Mouse (Mus musculus) intestine, embryonic 15.5 days (tissue): Measurements from ENCODE around the gene Tldc1. TPM values are rescaled to one million over a fixed set of nuclear protein-coding genes. Genes with fewer than 3 reads are reported as not detected.

ENCODE experiments used
- ATAC-seq: fragments of 200-750 bp; cut with Nextera tagmentation; 2 replicates; pipeline ENCODE4 v1.8.0; 2017; ENCODE audit warnings: moderate TSS enrichment, moderate library complexity
- H3K27ac ChIP-seq: fragments of 300-500 bp; sonication (generic); 2 replicates; pipeline ENCODE4 v1.5.1; 2015; ENCODE audit warnings: mild to moderate bottlenecking, inconsistent platforms
- H3K27me3 ChIP-seq: fragments of 300-500 bp; sonication (generic); replicated peaks from 2 replicates; pipeline ENCODE4 v1.6.1; 2015; ENCODE audit warnings: inconsistent platforms
- H3K36me3 ChIP-seq: fragments of 300-500 bp; sonication (generic); 2 replicates; pipeline ENCODE4 v1.6.1; 2015; ENCODE audit warnings: inconsistent platforms
- H3K4me1 ChIP-seq: fragments of 300-500 bp; sonication (generic); replicated peaks from 2 replicates; pipeline ENCODE4 v1.6.1; 2015; ENCODE audit warnings: inconsistent platforms
- H3K4me2 ChIP-seq: fragments of 300-500 bp; sonication (generic); replicated peaks from 2 replicates; pipeline ENCODE4 v1.6.1; 2015; ENCODE audit warnings: mild to moderate bottlenecking, inconsistent platforms
- H3K4me3 ChIP-seq: fragments of 300-500 bp; sonication (generic); replicated peaks from 2 replicates; pipeline ENCODE4 v1.5.1; 2015; ENCODE audit warnings: inconsistent platforms
- H3K9ac ChIP-seq: fragments of 300-500 bp; sonication (generic); 2 replicates; pipeline ENCODE4 v1.6.1; 2015; ENCODE audit warnings: inconsistent platforms
- H3K9me3 ChIP-seq: fragments of 300-500 bp; sonication (generic); 2 replicates; pipeline ENCODE4 v1.6.1; 2016; ENCODE audit warnings: inconsistent platforms
- WGBS: fragments of 180-500 bp; shearing (Covaris S2); methylation state at CpG from one replicate; pipeline ENCODE4 v1.1.7; 2015; 5-methylcytosine and 5-hydroxymethylcytosine counted together
- polyA plus RNA-seq: library from polyadenylated mRNA; unstranded; fragments of >200 nt; fragmentation: Nextera tagmentation; extraction: Ambion mirVana; gene quantifications from 2 replicates; pipeline ENCODE4 v1.2.1, GENCODE M21; 2015

Tldc1 gene
- polyA plus RNA-seq, 1 experiment from 2014 or later: 15.3 TPM

DNA sequence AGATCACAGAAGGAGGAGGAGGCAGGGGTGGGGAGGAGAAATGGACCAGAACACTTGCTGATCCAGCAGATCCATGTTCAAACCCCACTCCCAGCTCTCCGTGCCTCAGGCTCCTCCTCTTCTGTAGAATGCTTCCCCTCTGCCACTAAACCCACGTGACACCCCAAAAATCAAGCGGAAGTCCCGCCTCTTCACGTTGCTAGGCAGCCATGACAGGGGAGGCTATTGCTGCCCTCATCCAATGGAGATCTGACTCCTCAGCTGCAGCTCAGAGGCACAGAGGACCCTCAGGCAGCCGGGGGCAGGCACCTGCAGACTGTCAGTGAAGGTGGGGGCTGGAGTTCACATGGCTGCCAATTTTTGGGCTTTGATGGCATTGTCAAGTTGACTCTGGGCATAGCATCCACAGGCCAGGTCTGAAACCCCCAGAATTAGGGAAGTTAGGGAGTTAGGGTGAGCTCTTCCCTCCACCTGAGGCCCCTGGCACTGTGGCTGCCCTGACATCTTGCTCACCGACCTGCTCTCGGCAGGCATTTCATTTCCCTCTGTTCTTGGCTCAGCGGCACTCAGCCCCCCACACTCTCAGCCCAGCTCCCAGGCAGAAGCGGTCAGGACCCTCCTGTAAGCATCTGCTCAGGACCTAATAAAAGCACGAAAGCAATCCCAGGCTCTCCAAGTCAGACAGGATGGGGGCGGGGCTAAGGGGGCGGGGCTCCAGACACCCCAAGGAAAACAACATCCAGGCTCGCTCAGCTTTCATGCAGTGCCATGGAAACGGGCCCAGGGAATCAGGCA, 20.2 kb upstream of the Tldc1 start:
- Histone ChIP-seq H3K27me3 (no peaks in the 10 kb centered on the region), H3K4me2 (peak overlapping the region; percentile 40), H3K4me3 (no peak overlapping the region), H3K4me1 (peaks cover 10% of the 10 kb centered on the region), H3K27ac (peak overlapping the region; percentile 29), H3K9me3 (no peaks in the 10 kb centered on the region), H3K36me3 (no peaks in the 10 kb centered on the region), H3K9ac (no peak overlapping the region)
- 8% methylated on average over 15 of the region's 15 CpGs for WGBS
- peak; percentile 67 for ATAC-seq

DNA sequence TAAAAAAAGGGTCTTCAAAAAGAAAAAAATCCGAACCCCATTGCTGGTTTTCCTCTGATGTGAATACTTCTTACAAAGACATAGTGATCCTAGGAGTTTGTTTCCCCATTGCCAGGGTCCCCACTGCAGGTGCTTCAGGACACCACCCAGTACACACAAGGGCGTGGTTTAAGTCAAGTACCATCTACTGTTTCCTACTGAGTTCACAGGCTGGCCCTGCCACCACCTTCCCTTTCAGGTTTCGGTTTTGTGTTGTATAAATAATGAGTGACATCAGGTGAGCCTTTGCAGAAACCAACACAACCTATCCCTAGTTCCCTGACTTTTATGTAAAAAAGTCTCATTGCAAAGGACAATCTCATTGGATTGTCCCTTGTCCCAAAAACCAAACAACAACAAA, 17.4 kb upstream of the Tldc1 start:
- 73% methylated on average over 3 of the region's 3 CpGs for WGBS
- no peak overlapping the region for H3K4me2 ChIP-seq
- no peak for ATAC-seq
- peaks cover 22% of the 10 kb centered on the region for H3K4me1 ChIP-seq
- H3K27ac ChIP-seq: no peak overlapping the region
- no peaks in the 10 kb centered on the region for H3K9me3 ChIP-seq
- H3K9ac ChIP-seq: no peak overlapping the region
- H3K27me3 ChIP-seq: no peaks in the 10 kb centered on the region
- no peak overlapping the region for H3K4me3 ChIP-seq
- no peaks in the 10 kb centered on the region for H3K36me3 ChIP-seq

DNA sequence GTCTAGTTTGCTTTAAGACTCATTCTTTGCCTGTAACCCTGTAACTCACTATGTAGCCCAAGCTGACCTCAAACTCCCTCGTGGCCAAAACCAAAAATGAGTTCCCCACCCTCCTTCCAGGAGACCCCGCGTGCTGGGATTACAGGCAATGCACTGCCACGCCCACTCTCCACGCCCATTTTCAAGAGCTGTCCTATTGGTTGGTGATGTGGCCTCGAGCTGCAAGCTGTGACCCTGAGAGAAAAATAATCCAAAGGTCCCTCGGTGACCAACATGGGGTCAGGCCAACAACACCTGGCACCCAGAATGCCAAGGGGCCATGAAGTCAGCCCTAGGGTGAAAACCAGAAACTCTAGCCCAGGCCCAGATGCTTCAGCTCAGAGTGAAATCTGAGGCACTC, 16.5 kb upstream of the Tldc1 start:
- H3K9ac ChIP-seq: no peak overlapping the region
- H3K4me1 ChIP-seq: peaks cover 26% of the 10 kb centered on the region
- no peaks in the 10 kb centered on the region for H3K9me3 ChIP-seq
- H3K27ac ChIP-seq: no peak overlapping the region
- no peak overlapping the region for H3K4me2 ChIP-seq
- no peaks in the 10 kb centered on the region for H3K36me3 ChIP-seq
- H3K27me3 ChIP-seq: no peaks in the 10 kb centered on the region
- H3K4me3 ChIP-seq: no peak overlapping the region
- ATAC-seq: no peak
- WGBS: 55% methylated on average over 7 of the region's 7 CpGs

DNA sequence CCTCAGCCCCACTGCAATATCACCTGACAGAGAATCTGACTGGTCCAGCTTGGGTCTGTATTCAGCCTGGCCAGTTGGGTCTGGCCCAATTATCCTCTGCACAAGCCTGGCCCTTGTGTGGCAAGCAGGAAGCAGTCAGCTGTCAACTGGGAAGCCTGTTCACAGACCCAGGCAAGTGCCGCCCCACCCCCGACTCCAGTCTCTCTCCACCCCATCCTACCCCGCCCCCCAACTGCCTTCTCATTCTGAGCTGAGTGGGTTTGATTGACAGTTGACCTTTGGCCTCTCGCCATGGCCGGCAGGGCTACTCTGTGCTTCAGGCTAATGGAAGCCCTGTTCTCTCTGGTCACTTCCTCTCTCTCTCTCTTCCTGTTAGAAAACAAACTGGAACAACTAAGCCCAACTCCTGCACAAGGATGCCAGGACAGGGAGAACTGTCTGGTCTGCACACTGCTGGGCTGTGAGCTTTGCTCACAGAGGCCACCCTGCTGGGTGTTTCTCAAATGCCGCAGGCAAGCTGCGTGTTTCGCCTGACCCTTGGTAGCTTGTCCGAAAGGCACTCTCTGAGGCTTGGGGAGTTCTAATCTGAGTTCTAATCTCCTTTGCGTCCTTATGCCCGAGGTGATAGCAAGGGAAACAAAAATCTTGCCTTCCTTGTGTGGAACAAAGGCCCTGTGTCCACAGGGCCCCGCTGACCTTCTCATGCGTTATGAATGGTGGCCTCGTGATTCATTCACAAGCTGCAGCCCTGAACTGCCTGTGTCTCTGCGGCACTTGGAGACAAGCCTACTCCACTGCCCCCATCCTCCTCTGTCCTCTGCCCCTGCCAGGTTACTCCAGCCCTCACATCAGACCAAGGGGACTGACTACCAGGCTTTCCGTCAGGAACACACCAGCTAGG, 13.8 kb upstream of the Tldc1 start:
- WGBS: 30% methylated on average over 16 of the region's 16 CpGs

DNA sequence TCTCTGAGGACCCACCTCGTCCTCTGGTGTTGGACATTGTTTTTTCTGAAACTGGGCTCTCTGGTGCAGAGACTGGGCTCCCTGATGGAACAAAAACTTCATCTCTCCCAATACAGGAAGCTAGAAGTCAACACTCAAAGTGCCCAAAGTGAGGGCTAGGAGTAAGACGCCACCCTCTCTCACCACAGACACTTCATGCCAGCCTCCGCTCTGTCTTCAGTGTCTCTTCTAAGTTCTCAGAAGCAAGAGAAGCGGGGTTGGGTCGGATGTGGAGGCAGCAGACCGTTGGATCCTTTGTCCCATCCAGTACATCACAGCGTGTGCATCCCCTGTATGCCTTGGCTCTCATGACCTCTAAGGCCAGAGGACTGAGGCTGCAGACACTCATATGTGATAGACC, 11.4 kb upstream of the Tldc1 start:
- Histone ChIP-seq H3K4me3 (no peak overlapping the region), H3K27me3 (no peaks in the 10 kb centered on the region), H3K36me3 (no peaks in the 10 kb centered on the region), H3K4me2 (no peak overlapping the region), H3K9me3 (no peaks in the 10 kb centered on the region), H3K27ac (no peak overlapping the region), H3K4me1 (peaks cover 25% of the 10 kb centered on the region), H3K9ac (no peak overlapping the region)
- no peak for ATAC-seq
- 85% methylated on average over 7 of the region's 7 CpGs for WGBS

More for the DNA sequence above, 13.8 kb upstream of the Tldc1 start:
- Histone ChIP-seq H3K9me3 (no peaks in the 10 kb centered on the region), H3K27ac (peak overlapping the region; percentile 63), H3K27me3 (no peaks in the 10 kb centered on the region), H3K36me3 (no peaks in the 10 kb centered on the region), H3K4me1 (peaks cover 25% of the 10 kb centered on the region), H3K4me3 (no peak overlapping the region), H3K4me2 (no peak overlapping the region), H3K9ac (no peak overlapping the region)
- ATAC-seq: peak; percentile 44

DNA sequence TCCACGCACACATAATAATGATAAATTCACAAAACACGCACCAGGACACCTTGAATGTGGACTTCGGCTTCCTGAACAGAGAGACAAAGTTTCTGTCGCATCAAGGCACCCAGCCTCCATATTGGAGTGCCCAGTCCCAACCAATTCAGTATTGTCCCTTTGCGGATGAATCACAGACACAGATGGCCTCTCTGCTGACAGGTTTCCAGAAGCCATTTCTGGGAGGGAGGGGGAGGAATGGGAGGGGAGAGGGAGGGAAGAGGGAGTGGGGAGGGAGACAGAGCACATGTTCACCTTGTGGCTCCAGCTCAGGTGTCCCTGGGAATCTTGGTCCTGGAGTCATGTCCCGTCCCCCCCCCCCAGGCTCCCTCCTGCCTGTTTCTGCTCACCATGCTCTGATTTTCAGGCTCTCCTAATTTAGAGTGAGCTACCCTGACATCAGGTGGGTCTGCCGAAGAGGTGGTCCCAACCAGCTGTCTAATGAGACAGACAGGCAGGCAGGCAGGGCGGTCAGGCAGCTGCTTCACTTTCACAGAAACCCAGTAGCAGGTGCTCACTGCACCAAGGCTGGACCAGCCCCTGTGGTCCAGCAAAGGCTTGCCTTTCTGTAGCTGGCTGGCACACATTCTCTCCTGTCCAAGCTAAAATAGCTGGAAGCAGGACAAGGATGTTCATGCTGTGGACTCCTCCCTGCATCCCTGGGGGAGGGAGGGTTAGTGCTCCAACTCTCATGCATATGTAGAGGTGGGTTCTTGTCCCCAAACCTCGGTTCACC, 10.6 kb upstream of the Tldc1 start:
- WGBS: 75% methylated on average over 8 of the region's 9 CpGs
- H3K4me2 ChIP-seq: no peak overlapping the region
- peaks cover 27% of the 10 kb centered on the region for H3K4me1 ChIP-seq
- no peak overlapping the region for H3K9ac ChIP-seq
- ATAC-seq: no peak
- no peak overlapping the region for H3K27ac ChIP-seq
- no peaks in the 10 kb centered on the region for H3K9me3 ChIP-seq
- H3K4me3 ChIP-seq: no peak overlapping the region
- no peaks in the 10 kb centered on the region for H3K36me3 ChIP-seq
- no peaks in the 10 kb centered on the region for H3K27me3 ChIP-seq

DNA sequence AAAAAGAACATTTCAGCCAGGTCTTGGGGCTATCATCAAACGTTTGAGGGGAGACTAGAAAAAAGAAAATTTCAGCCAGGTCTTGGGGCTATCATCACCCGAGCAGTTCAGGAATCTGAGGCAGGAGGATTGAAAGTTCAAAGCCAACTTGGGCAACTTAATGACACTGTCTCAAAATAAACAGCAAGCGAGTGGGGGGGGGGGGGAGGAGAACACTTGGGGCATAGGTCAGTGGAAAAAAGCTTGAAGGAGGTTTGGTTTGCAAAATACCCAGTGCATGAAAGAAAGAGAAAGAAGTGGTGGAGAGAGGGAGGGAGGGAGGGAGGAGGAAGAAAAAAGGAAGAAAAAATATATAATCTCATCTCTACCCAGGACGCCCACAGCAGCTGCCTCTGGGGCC, 9.1 kb upstream of the Tldc1 start:
- Histone ChIP-seq H3K36me3 (no peaks in the 10 kb centered on the region), H3K27me3 (no peaks in the 10 kb centered on the region), H3K27ac (no peak overlapping the region), H3K4me3 (no peak overlapping the region), H3K4me2 (no peak overlapping the region), H3K9ac (no peak overlapping the region), H3K4me1 (peaks cover 27% of the 10 kb centered on the region), H3K9me3 (no peaks in the 10 kb centered on the region)
- no peak for ATAC-seq
- WGBS: 36% methylated on average over 4 of the region's 4 CpGs

DNA sequence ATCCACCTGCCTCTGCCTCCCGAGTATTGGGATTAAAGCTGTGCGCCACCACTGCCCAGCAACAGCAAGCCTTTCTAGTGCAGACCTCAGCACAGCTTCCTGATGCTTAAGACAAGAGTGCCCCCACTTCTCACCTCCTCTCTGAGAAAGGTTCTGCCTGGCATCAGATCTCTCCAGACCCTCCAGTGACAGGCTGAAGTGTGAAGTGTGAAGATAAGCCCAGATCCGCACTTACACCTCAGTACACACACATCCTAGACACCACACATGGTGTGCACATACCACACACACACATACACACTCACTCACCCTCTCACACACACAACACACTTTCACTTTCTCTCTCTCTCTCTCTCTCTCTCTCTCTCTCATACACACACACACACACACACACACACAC, 8.7 kb upstream of the Tldc1 start:
- H3K4me3 ChIP-seq: no peak overlapping the region
- no peak overlapping the region for H3K27ac ChIP-seq
- no peak for ATAC-seq
- WGBS: 88% methylated on average over 3 of the region's 3 CpGs
- H3K36me3 ChIP-seq: no peaks in the 10 kb centered on the region
- H3K27me3 ChIP-seq: no peaks in the 10 kb centered on the region
- peaks cover 24% of the 10 kb centered on the region for H3K4me1 ChIP-seq
- no peaks in the 10 kb centered on the region for H3K9me3 ChIP-seq
- no peak overlapping the region for H3K4me2 ChIP-seq
- H3K9ac ChIP-seq: no peak overlapping the region

DNA sequence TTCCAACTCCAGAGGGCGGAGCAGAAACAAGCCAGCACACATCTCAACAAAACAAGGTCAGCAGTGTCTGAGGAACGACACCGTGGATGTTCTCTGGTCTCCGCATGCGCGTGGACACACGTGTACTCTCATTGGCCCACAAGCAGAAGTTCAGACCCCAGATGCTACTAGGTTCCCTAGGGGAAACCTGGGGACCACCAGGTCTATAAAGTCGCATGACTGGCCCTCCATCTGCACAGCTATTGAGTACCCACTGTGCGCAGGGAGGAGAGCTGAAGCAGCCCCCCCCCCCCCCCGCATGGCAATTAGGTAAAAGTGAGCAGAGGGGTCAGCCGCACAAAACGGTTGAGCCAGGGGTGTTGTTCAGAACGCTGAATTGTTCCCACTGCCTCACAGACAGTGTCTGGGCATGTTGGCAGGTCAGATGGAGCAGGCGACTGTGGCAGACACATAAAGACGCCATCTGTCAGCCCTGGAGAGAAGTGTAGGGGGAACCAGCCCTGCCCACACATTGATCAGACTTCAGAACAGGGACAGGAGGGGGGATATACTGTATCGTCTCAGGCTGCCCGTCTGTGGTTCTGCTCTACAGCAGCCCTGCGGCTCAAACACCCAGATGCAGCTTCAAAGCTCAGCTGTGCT, 7.7 kb upstream of the Tldc1 start:
- 59% methylated on average over 18 of the region's 18 CpGs for WGBS
- H3K4me1 ChIP-seq: peaks cover 15% of the 10 kb centered on the region
- H3K36me3 ChIP-seq: no peaks in the 10 kb centered on the region
- no peak overlapping the region for H3K27ac ChIP-seq
- ATAC-seq: no peak
- no peak overlapping the region for H3K4me2 ChIP-seq
- H3K9ac ChIP-seq: no peak overlapping the region
- H3K9me3 ChIP-seq: no peaks in the 10 kb centered on the region
- no peaks in the 10 kb centered on the region for H3K27me3 ChIP-seq
- no peak overlapping the region for H3K4me3 ChIP-seq

DNA sequence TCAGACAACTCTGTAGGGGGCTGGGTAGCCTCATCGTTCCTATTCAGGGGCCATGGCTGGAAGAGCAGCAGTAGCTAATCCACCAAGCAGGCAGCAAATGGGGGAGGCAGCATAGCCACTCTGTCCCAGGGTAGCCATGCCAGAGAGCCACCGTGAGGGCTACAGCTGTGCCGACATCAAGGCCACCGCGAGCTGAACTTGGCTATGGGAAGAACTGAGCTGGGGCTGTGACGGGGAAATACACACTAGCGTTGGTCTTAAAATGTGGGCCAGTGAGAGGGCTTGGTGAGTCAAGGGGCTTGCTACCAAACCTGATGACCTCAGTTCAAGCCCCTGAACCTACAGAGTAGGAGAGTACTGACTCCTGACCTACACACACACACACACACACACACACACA, 6.5 kb upstream of the Tldc1 start:
- H3K27ac ChIP-seq: no peak overlapping the region
- no peaks in the 10 kb centered on the region for H3K36me3 ChIP-seq
- no peaks in the 10 kb centered on the region for H3K9me3 ChIP-seq
- no peak overlapping the region for H3K4me3 ChIP-seq
- ATAC-seq: no peak
- no peak overlapping the region for H3K9ac ChIP-seq
- no peak overlapping the region for H3K4me2 ChIP-seq
- WGBS: 81% methylated on average over 7 of the region's 7 CpGs
- peaks cover 13% of the 10 kb centered on the region for H3K4me1 ChIP-seq
- no peaks in the 10 kb centered on the region for H3K27me3 ChIP-seq

DNA sequence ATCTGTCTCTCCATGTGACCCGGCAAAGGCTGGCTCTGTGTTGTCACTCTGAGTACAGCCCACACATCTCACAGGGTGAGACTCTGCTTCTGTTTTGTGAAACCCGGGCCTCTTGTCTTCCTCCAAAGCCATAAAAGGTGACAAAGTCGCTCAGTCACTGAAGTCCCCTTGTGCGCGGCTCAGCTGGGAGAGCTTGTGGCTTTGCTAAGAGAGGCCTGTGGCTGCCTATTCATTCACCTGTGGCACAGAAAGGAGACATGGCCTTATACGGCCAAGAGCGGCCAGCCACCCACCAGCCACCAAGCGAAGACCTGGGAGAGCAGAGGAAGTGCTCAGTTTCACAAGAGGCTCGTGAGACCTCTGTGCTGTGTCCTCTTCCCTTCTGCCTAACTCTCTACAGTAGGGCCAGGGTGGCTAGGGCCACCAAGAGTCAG, 5.9 kb upstream of the Tldc1 start:
- no peaks in the 10 kb centered on the region for H3K9me3 ChIP-seq
- H3K36me3 ChIP-seq: no peaks in the 10 kb centered on the region
- no peak overlapping the region; the same call in 1 of the 2 replicates for H3K9ac ChIP-seq
- no peak overlapping the region for H3K4me2 ChIP-seq
- no peak for ATAC-seq
- H3K27ac ChIP-seq: no peak overlapping the region
- 49% methylated on average over 9 of the region's 9 CpGs for WGBS
- H3K4me1 ChIP-seq: peaks cover 12% of the 10 kb centered on the region
- no peaks in the 10 kb centered on the region for H3K27me3 ChIP-seq
- no peak overlapping the region for H3K4me3 ChIP-seq

DNA sequence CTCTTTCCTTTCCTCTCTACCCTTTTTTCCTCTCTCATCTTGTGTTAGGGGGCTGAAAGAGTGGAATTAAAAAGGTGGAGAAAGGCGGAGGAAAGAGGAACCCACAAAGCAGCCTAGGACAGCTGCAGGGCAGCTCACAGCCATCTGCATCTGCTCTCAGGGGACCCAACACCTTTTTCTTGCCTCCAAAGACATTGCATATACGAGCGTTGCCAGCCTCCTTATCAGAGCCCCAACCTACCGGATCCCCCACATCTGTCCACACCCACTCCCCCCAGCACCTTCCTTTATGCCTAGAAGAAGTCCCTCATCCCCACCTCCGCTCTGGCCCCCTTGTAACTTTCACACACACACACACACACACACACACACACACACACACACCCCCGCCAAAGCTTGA, 5.4 kb upstream of the Tldc1 start:
- no peak overlapping the region for H3K4me3 ChIP-seq
- H3K4me2 ChIP-seq: no peak overlapping the region
- H3K27ac ChIP-seq: no peak overlapping the region
- WGBS: 81% methylated on average over 6 of the region's 6 CpGs
- peaks cover 11% of the 10 kb centered on the region for H3K4me1 ChIP-seq
- H3K9me3 ChIP-seq: no peaks in the 10 kb centered on the region
- no peaks in the 10 kb centered on the region for H3K36me3 ChIP-seq
- H3K9ac ChIP-seq: no peak overlapping the region
- no peak for ATAC-seq
- H3K27me3 ChIP-seq: no peaks in the 10 kb centered on the region
